Mouse (Mus musculus) testis, adult 2 months (tissue): ENCODE results near the gene 5730596B20Rik. TPM values are rescaled to one million over a fixed set of nuclear protein-coding genes. Genes with fewer than 3 reads are reported as not detected.
A peak's percentile ranks its signal among the peaks of the same experiment; 100 is the strongest.

Experiments
- H3K27ac ChIP-seq: fragments of 200-500 bp; 2 replicates; pipeline ENCODE4 v1.5.1; 2012; ENCODE audit warnings: low read depth, low read length; ENCODE audit not compliant: control insufficient read depth, insufficient read depth
- H3K27me3 ChIP-seq: fragments of 200-500 bp; 2 replicates; pipeline ENCODE4 v1.6.1; 2012; ENCODE audit warnings: mild to moderate bottlenecking, low read length, moderate library complexity; ENCODE audit not compliant: control insufficient read depth, insufficient read depth
- H3K36me3 ChIP-seq: fragments of 200-500 bp; 2 replicates; pipeline ENCODE4 v1.6.1; 2012; ENCODE audit warnings: mild to moderate bottlenecking, low read length; ENCODE audit not compliant: control insufficient read depth, insufficient read depth
- H3K4me1 ChIP-seq: fragments of 200-500 bp; 2 replicates; pipeline ENCODE4 v1.6.1; 2012; ENCODE audit warnings: low read length; ENCODE audit not compliant: control insufficient read depth, insufficient read depth
- H3K4me3 ChIP-seq: fragments of 200-500 bp; 2 replicates; pipeline ENCODE4 v1.5.1; 2012; ENCODE audit warnings: low read depth, mild to moderate bottlenecking, low read length, moderate library complexity, mixed read lengths; ENCODE audit not compliant: control insufficient read depth
- CTCF ChIP-seq: fragments of 200-500 bp; IDR thresholded peaks from 2 replicates; pipeline ENCODE4 v1.5.1; 2012; ENCODE audit warnings: low read depth, mild to moderate bottlenecking, inconsistent platforms, low read length, moderate library complexity; ENCODE audit not compliant: control insufficient read depth, insufficient read depth, insufficient replicate concordance
- POLR2A ChIP-seq: fragments of 200-500 bp; IDR thresholded peaks from 2 replicates; pipeline ENCODE4 v1.6.1; 2012; ENCODE audit warnings: low read depth, mild to moderate bottlenecking, inconsistent platforms, low read length, moderate library complexity; ENCODE audit not compliant: control insufficient read depth
- polyA plus RNA-seq: library from polyadenylated mRNA; depleted of rRNA; stranded (reverse); fragments of >200 nt; gene quantifications from 2 replicates; pipeline ENCODE4 v1.2.3, GENCODE M21; 2012

5730596B20Rik gene
- polyA plus RNA-seq, 1 experiment = not detected

- Histone ChIP-seq H3K36me3 (no peaks in the 10 kb centered on the region), H3K27ac (no peak overlapping the region), H3K4me3 (no peak overlapping the region), H3K4me1 (peaks cover 28% of the 10 kb centered on the region), H3K27me3 (peaks cover 16% of the 10 kb centered on the region)
- TF ChIP-seq POLR2A (no peak), CTCF (no peak)
Observed at GRCm38 (mm10) chr6:52168191-52169055, 8.9 kb upstream of the 5730596B20Rik start.

- H3K27ac ChIP-seq = no peak overlapping the region
- peaks cover 8% of the 10 kb centered on the region for H3K27me3 ChIP-seq
Observed at GRCm38 (mm10) chr6:52169499-52170165, 7.7 kb upstream of the 5730596B20Rik start.

GRCm38 (mm10) chr6:52170166-52170897 lies 7.0 kb upstream of the 5730596B20Rik start:
- Histone ChIP-seq H3K4me3 (peak overlapping the region; percentile 47), H3K27ac (no peak overlapping the region), H3K4me1 (peaks cover 24% of the 10 kb centered on the region), H3K27me3 (peaks cover 13% of the 10 kb centered on the region), H3K36me3 (no peaks in the 10 kb centered on the region)
- no peak for TF ChIP-seq CTCF
- TF ChIP-seq POLR2A = peak; percentile 27; the same call in 1 of the 2 replicates

More at GRCm38 (mm10) chr6:52169499-52170165, 7.7 kb upstream of the 5730596B20Rik start:
- H3K4me3 ChIP-seq = peak overlapping the region; percentile 47
- TF ChIP-seq POLR2A (no peak), CTCF (no peak)
- H3K4me1 ChIP-seq = peaks cover 23% of the 10 kb centered on the region
- no peaks in the 10 kb centered on the region for H3K36me3 ChIP-seq

GRCm38 (mm10) chr6:52170898-52171223 lies 6.4 kb upstream of the 5730596B20Rik start:
- Histone ChIP-seq H3K4me1 (peaks cover 26% of the 10 kb centered on the region), H3K27ac (no peak overlapping the region), H3K4me3 (no peak overlapping the region), H3K36me3 (no peaks in the 10 kb centered on the region), H3K27me3 (peaks cover 16% of the 10 kb centered on the region)
- TF ChIP-seq POLR2A = no peak
- no peak for TF ChIP-seq CTCF

GRCm38 (mm10) chr6:52171331-52171730 lies 6.0 kb upstream of the 5730596B20Rik start:
- Histone ChIP-seq H3K27me3 (peaks cover 18% of the 10 kb centered on the region), H3K4me3 (no peak overlapping the region), H3K4me1 (peaks cover 30% of the 10 kb centered on the region), H3K27ac (no peak overlapping the region), H3K36me3 (no peaks in the 10 kb centered on the region)
- TF ChIP-seq CTCF (no peak), POLR2A (no peak)

GRCm38 (mm10) chr6:52171938-52172337 lies 5.4 kb upstream of the 5730596B20Rik start:
- H3K4me1 ChIP-seq = peaks cover 30% of the 10 kb centered on the region
- H3K27me3 ChIP-seq = peaks cover 23% of the 10 kb centered on the region
- no peaks in the 10 kb centered on the region for H3K36me3 ChIP-seq
- no peak overlapping the region for H3K27ac ChIP-seq
- H3K4me3 ChIP-seq = no peak overlapping the region
- TF ChIP-seq POLR2A (no peak), CTCF (no peak)

- TF ChIP-seq CTCF = no peak
- 0 out of 2 replicates have a peak, but pooled peaks have one; percentile 17 for TF ChIP-seq POLR2A
- peaks cover 30% of the 10 kb centered on the region for H3K4me1 ChIP-seq
- peaks cover 26% of the 10 kb centered on the region for H3K27me3 ChIP-seq
- H3K36me3 ChIP-seq = no peaks in the 10 kb centered on the region
- no peak overlapping the region for H3K27ac ChIP-seq
- peak overlapping the region; percentile 68 for H3K4me3 ChIP-seq
Observed at GRCm38 (mm10) chr6:52172501-52172900, 4.8 kb upstream of the 5730596B20Rik start.
